Mouse (Mus musculus) R1 (cell line): Measurements from ENCODE around the gene Tbcel.

Source experiments
- DNase-seq: peaks from one replicate; pipeline ENCODE4 v3.0.0-alpha.2; 2018; ENCODE audit warnings: low read depth, low spot score

Gene Tbcel

DNA sequence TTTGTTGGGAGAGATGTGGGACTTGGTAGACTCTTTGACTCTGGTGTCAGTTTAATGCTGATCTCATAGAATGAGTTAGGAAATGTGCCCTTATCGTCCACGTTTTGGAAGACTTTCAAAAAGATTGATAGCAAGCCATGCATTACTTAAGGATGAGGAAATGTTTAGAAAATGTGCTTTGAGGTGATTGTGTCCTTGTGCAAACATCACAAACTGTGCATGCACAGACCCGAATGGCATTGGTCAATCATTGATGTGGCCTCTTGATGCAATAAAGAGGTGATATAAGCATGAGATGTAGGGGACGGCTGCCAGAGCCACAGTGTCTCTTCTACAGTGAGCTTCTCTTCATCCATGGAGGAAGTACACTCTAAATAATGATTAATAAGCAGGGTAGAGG is 20.7 kb downstream of the Tbcel start:
- DNase-seq = no peak

- no peak for DNase-seq
Observed at GRCm38 (mm10) chr9:42484667-42485066, 22.9 kb downstream of the Tbcel start.

DNA sequence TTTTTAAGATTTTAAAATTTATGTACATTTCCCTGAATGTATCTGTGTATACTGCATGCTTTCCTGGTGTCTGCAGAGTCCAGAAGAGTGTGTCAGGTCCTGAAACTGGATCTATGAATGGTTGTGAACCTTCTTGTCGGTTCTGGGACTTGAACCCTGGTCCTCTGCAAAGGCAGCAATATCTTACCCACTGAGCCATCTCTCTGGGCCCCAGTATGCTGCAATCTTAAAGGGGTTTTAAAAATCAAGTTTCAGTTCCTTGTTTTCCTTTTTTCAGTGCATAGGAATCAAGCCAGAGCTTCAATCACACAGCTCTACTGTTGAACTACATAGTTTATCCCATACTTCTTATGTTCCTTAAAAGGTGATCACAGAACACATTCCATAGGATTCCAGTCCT is 24.7 kb downstream of the Tbcel start:
- no peak for DNase-seq

DNA sequence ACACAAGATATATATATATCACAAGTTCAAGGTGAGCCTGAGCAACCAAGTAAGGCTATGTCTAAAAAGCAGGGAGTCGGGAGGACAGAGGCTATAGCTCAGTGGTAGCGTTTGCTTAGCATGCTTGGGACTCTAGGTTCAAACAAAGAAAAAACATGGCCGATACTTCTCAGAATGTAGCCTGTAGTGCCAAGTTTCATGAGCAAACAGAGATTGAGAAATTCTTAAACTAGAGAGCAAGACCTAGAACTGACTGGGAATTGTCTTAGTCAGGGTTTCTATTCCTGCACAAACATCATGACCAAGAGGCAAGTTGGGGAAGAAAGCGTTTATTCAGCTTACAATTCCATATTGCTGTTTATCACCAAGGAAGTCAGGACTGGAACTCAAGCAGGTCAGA is 31.4 kb downstream of the Tbcel start:
- DNase-seq = no peak

DNA sequence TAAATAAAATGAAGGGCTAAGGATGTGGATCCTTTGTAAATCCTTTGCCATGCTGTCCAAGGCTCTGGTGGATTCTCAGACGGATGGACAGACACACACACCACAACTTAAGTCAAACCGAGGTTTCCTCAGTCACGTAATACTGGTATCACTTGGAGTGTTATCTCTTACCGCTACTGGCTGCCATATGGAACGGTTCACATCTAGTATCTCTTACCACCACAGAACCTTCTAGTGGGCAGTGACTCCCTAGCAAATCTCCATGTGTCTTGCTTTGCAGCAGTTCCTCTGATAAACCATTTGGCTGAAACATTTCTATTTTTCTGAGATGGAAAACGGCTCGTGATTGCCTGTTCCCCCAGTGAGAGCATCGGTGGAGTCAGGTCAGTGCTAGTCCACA is 33.4 kb downstream of the Tbcel start:
- DNase-seq = no peak

DNA sequence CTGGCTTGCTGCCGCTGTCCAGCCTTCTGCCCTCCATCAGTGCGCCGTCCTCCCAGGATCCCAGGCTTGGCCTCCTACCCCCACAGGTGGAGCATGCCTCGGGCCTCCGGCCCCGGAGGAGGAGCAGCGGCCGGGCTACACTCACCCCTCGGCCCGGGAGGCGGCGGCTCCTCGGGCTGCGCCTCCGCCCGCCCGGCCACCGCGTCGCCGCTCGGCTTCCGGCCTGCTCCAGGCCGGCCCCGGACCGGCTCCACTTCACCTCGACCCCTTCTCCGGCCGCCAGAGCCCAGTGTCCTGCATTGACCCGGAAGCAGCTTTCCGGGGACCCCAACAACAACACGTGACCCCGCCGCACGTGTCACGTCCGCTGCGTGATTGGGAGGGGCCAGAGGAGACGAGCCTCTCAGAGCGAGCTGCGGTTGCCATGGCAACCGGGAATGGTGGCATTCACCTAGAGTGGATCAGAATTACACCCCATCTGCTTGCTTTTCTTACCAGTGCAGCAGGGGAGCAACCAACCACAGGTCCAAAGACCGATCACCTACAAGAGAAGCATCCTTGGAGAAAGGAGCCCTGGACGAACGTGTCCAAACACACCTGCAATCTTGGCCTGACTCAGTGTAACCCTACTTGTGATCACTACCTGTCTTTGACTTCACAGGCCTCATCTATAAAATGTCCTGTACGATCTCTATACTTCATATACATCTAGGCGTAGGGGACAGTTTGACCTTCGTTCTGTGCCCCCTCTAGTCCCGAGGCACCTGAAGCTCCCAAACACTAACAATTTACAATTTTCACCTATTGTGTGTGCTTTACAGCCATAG is 35.5 kb downstream of the Tbcel start:
- DNase-seq = peak; percentile 94

- peak; percentile 72 for DNase-seq
Observed at GRCm38 (mm10) chr9:42471214-42471613, 36.4 kb downstream of the Tbcel start.

DNA sequence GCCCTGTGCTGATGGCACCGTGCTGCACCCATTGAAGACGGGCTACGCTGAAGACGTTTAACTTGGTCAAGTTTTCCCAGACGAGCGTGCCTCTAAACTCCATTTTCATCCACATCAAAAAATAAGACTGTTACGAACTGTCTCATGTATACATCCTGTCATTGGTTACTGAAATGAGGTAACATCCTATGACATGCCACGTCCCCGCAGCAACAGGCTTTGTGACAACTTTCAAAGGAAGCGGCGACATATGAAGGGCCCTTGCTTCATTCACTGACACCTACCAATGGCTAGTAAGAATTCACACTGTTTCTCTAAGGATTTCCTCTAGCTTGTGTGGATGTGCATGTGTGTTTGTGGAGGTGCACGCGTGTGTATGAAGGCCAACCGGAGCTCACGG is 38.3 kb downstream of the Tbcel start:
- no peak for DNase-seq

DNA sequence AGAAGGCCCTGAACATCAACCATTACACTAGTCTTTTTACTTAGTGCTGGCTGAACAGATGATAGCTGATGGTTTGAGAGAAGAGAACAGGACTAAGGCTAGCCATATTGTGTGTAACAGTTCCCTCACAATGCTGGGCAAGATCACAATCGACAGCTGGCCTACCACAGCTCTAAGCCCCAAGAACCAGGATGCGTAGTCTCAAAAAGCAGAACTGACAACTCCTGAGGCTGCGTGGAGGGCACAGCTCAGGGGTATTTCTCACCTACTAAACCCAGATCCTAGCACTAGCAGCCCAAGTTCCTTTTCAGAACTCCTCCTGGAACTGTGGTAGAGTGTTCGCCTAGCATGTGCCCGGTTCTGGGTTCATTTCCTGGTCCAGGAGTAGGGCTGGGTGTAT is 39.2 kb downstream of the Tbcel start:
- DNase-seq = no peak

DNA sequence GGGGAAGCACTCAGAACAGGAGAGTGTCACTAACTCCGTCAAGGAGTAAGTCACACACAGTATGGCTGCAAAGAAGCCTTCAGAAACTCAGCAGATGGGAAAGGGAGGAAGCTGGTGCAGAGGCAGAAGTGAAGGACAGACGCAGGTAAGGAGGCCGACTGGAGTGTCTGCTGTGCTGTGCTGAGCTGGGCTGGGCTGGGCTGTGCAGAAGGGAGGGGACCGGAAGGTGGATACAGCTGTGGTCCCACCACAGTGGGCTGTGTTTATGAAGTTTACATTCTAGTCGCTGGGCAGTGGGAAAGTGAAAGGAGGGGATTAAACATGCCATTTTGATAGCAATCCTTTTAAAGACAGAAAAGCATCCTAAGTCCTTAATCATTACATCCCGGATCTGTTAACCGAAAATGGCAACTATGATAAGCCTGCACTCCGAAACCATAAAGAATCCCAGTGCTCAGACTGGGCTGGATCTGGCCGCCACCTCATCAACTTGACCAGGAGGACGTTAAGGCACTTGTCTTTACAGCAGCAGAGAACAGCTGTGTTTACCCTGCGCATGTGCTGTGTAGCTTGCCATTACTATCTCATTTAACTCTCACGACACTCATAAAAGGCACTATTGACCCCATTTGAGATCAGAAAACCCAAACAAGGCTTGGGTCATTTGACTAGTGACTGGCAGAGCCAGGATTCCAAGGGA is 40.3 kb downstream of the Tbcel start:
- no peak for DNase-seq

GRCm38 (mm10) chr9:42465661-42466091 is 41.9 kb downstream of the Tbcel start:
- DNase-seq = no peak

GRCm38 (mm10) chr9:42464181-42464580 is 43.4 kb downstream of the Tbcel start:
- DNase-seq = no peak

GRCm38 (mm10) chr9:42463220-42463989 is 44.2 kb downstream of the Tbcel start:
- peak; percentile 87 for DNase-seq

DNA sequence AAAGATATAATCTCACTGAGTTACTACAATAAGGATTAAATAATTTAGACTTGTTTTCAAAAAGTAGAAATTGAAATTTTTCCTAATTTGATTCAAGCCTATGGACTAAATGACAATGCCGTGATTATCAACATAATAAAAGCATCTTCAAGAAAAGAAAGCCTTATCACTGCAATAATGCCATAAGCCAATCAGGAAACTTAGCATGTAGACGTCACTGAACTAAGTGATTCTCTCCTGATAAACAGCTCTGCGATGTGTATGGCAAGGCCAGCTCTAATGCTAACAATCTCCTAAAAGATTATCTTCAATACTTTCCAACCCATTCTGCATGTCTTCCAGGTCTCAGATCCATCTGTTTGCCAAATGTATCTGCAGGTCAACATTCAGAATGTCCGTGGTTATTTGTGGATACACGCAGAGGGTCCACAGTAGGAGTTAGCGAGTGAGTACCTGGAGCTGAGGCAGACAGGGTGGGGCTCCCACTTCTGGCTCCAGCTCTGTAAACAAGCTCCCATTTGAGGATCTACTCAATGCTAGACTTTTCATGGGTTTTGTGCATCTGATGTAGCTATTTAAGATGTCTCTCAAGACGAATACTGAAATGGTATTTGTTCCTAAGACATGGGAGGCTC is 44.9 kb downstream of the Tbcel start:
- no peak for DNase-seq

DNA sequence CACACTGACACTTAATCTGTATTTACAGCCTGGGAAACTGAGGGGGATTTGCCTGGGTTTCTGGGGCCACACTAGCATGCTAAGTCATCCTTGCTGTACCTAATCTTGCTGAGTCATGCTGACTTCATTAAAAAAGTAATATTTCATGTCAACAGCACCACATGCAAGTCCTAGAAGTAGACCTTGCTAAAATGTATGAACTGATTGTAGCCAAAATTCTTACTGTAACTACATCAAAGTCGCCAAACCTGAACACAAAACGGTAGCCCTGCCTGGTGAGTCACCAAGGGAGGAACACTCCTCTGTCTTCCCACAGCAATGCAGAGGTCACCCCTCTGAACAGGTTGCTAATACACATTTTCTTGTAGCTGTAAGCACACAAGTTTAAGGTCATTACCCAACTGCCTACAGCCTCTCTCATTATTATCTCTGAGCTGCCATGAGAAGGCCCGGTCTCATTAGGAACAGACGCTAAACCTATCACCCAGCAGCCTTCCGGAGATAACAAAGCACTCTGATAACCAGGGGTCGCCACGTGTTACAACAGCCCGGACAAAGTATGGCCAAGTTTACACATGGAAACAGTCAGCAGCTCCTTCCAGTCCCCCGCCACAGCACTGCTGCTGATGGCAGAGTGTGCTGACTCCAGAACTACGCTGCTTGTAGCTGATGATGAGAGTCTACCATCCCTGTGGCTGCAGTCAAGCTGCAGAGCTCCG is 46.1 kb downstream of the Tbcel start:
- DNase-seq = peak; percentile 47

- DNase-seq = peak; percentile 43
Observed at GRCm38 (mm10) chr9:42460353-42460752, 47.3 kb downstream of the Tbcel start.

DNA sequence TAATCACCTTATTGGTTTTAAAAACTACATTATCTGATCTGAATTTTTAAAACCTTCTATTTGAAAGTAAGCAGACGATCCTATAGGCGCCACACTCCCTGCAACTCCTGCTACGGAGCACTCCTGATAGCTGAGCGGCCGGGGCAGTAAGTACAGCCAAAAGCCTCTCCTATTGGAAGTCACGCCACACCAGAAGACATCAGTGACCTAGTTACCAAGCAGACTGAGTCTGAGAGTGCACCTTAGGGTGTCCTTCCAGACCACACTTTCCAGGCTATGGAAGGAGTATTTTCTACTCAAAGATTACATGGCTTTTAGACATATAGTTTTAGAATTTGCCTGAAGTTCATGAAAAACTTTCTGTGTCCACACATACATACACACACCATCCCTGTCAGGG is 47.9 kb downstream of the Tbcel start:
- no peak for DNase-seq

GRCm38 (mm10) chr9:42458741-42459515 is 48.7 kb downstream of the Tbcel start:
- peak; percentile 82 for DNase-seq

GRCm38 (mm10) chr9:42457501-42457900 is 50.1 kb downstream of the Tbcel start:
- no peak for DNase-seq

GRCm38 (mm10) chr9:42454364-42454763 is 53.2 kb downstream of the Tbcel start:
- no peak for DNase-seq
